Mouse (Mus musculus): Measurements from ENCODE around the gene Txn2.
A peak's percentile ranks its signal among the peaks of the same experiment; 100 is the strongest.

GRCm38 (mm10) chr15:77933770-77934169, 5.0 kb upstream of the Txn2 start:
- TF ChIP-seq CTCF (IDR thresholded peaks at IDR 0.05; ENCODE audit: borderline replicate concordance, control insufficient read depth, extremely low read depth, insufficient read depth, low read length, poor library complexity) = peak; percentile 96
- TF ChIP-seq POLR2A (IDR thresholded peaks at IDR 0.05; ENCODE audit: control insufficient read depth, extremely low read depth, insufficient read depth, low read length, poor library complexity) = no peak
